Mouse (Mus musculus): Measurements from ENCODE around the gene Olfr417. TPM values are rescaled to one million over a fixed set of nuclear protein-coding genes. Genes with fewer than 3 reads are reported as not detected.
"Not testable (repeated sequence)": the region's sequence is repeated elsewhere in the genome, so short reads cannot be mapped to it uniquely, and the experiment has no call there.

The Olfr417 gene
- not detected in 2 replicates for total RNA-seq (2021)
- long read RNA-seq, result 0 reads

DNA sequence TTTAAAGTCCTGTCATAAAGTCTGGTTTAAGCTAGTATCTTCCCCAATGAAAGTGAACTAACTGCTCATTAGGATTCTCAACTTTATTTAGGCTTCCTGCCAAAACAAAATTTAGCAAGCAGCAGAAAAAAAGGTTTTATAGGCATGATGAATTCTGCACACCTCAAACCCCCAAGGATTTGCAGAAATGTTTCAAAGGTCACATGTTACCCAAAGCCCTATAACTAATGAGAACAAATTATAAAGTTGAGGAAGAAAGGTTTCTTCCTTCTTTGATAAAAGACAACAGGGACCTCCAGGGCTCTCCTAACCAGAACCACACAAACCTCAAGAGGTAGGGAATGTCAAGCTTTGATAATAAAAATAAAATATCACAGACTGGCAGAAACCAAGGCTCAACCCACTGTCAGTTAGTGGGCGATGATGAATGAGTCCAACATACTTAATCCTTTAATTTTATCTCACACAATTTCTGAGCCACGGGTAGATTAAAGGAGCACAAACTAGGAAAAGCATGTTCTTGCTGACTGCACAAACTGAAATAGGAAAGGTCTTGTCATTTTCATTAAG is at the start of gene Olfr417:
Gene Olfr417 (plus strand): TSS at position 241 of the 570 bp plus-strand sequence.
- no peak for DNase-seq

DNA sequence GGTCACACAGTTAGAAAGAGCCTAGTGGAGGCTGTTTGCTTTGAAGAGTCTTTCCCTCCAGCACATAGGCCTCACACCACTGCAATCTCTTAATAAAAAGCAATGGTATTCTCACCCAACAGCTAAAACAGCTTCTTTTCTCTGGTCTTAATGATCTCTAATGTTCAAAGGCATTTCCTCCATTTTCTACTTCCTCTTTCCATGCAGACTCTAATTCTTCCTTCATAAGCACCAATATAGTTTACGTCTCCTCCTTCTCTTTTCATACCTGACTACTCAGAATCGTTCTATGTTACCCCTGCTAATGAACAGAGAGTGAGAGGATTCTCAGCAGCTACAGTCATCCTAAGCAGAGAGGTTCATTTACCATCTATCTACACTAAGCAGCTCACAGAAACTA is 47.6 kb upstream of the Olfr417 start:
- DNase-seq, result no peak

DNA sequence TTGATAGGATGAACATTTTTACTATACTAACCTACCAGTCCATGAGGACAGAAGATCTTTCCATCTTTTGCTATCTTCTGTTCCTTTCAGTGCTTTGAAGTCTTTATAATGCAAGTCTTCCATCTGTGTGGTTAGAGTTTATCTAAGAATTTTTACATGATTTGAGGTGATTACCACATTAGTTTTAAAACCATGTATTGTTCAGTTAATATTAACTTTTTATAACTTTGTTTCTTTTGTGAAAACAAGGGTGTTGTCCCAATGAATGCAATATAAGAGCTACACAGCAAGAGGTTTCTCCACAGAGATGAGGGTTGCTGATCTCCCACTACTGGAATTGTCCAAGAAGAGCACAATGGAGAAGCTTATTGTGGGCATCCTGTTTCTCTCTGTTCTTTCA is 34.7 kb upstream of the Olfr417 start, which contains the start of gene Mptx1:
Gene Mptx1 (plus strand): TSS at position 301 of the 400 bp plus-strand sequence.
- DNase-seq, result no peak

DNA sequence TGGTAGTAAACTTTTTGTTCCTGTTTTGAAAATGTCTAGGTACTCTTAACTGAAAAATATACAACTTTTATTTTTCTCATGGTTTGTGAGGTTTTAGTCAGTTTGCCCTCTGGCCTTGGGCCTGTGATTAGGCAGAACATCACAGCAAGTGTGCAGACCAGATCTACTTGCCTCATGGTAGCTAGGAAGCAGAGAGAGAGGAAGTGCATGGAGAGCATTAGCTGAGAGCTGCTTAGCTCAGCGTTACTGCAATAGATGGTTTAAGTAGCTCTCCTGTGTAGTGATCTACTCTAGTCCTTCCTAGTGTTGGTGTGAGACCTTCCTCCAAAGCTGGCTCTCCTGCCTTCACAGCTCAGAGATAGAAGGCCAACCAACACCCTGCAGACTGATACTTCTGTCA is 11.3 kb upstream of the Olfr417 start:
- not testable (repeated sequence) for DNase-seq

DNA sequence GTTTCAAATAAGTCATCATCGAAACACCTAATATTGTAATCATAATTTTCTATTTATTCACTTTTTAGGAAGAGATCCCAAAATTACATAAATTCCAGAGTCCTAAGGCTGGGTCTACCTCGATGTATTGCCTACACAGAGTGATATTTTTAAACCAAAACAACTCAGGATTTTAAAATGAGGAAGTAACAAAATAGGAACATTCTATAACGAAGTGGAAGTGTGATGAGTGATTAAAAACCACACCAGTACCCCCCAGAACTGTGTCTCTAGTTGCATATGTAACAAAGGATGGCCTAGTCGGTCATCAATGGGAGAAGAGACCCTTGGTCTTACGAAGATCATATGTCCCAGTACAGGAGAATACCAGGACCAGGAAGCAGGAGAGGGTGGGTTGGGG is 10.3 kb upstream of the Olfr417 start:
- DNase-seq, result no peak

DNA sequence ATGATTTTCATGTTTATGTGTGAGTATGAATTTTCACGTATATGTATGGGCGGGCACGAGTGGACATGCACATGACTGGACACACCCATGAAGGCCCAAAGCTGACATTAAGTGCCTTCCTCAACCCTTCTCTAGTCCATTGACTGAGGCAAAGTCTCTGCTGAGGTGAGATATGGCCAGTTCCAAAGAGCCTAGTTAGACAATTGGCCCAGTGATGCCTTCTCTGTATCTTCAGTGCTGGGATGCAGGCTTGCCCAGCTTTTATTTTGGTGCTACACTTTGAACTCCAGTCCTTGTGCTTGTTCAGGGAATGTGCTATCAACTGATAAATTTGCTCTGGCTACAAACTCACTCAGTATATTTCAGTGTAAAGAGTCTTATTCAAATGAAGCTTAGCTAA is 8.9 kb downstream of the Olfr417 start:
- no peak for DNase-seq

DNA sequence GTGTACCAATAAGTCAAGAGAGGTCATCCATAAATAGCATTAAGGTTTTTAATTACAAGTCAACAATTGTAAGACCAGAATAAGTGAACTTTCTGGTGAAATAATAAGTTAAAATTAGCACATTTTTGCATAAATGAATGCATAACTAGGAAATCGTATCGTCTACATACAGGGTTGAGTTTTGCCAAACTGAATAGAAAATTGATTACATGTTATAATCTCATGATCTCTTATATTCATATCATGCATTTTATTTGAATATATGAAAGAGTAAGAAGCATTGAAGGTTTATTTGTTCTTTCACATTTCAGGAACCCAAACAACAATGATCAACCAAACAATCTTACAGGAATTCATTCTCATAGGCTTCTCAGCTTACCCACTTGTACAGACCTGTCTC is 25.8 kb downstream of the Olfr417 start, which contains the start of gene Olfr248:
Gene Olfr248 (plus strand): TSS at position 301 of the 400 bp plus-strand sequence.
- DNase-seq, result no peak

DNA sequence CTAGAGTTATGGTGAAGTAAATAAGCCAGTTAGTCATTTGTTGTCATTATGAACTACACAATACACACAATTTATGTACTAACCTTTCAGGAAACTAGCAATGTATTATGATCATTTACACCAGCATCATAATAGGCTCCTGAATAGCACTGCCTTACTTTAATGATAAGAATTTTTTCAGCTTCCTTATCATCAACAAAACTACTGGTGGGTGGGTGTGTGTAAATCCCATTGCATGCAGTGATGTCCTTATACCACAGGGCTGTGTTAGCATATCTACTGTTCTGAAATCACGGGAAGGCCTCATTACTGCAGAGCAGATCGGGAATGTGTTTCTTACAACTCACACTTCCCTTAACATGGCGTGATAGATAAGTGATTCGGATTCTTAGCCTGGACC is 58.0 kb downstream of the Olfr417 start:
- no peak for DNase-seq

DNA sequence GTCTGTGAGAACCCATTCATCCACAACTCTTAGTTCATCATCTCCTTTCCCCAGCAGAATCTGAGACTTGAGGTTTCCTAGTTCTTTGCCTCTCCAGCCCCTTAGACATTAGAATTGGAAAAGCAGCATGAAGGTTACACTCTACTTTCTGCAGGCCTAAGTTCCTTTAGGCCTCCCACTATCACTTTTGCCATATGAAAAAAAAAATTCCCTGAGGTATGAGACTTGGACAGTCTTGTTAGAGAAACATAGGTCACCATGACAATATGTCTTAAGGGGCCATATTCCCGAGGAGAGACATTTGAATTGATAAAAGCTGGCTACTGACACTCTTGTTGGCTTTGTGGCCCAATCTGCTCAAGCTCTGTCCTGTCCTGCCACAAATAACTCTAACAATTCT is 58.8 kb downstream of the Olfr417 start, which contains the start of gene Olfr414:
Gene Olfr414 (plus strand): TSS at position 301 of the 400 bp plus-strand sequence.
- DNase-seq, result no peak

Other genes with a start within 250 kb of the Olfr417 start
- gene Olfr231, start 244.0 kb upstream of the Olfr417 start, total RNA-seq (2021), result not detected in 2 replicates
- not detected in 2 replicates for gene Olfr424, start 233.6 kb upstream of the Olfr417 start, total RNA-seq (2021)
- not detected in 2 replicates for gene Olfr420, start 209.5 kb upstream of the Olfr417 start, total RNA-seq (2021)
- gene Spta1, start 192.3 kb upstream of the Olfr417 start, total RNA-seq (2021), result 0.97 and 1.4 TPM in 2 replicates
- not detected in 2 replicates for gene Olfr419, start 113.1 kb upstream of the Olfr417 start, total RNA-seq (2021)
- not detected in 2 replicates for gene Mptx1, start 34.6 kb upstream of the Olfr417 start, total RNA-seq (2021)
- not detected in 2 replicates for gene Olfr248, start 25.9 kb downstream of the Olfr417 start, total RNA-seq (2021)
- gene Olfr414, start 58.9 kb downstream of the Olfr417 start, total RNA-seq (2021), result not detected in 2 replicates
- not detected in 2 replicates for gene Olfr220, start 77.0 kb downstream of the Olfr417 start, total RNA-seq (2021)
- gene Fmn2, start 136.7 kb downstream of the Olfr417 start, total RNA-seq (2021), result 3.4 and 5.0 TPM in 2 replicates

Data from adrenal gland, postnatal 25 days (tissue).